Mouse (Mus musculus) kidney, adult 10 weeks (tissue): Measurements from ENCODE around the gene Traf3ip2. TPM values are rescaled to one million over a fixed set of nuclear protein-coding genes. Genes with fewer than 3 reads are reported as not detected.

Source experiments
- polyA plus RNA-seq: library from polyadenylated mRNA; stranded (reverse); fragments of 350-450 nt; fragmentation: Illumina TruSeq; extraction: RNeasy Lipid Tissue Mini Kit (QIAGEN cat#74804); gene quantifications from one replicate; pipeline ENCODE4 v1.2.3, GENCODE M21; 2014; ENCODE audit warnings: low read depth, low replicate concordance

Gene Traf3ip2
- polyA plus RNA-seq, result 2.8 TPM

GRCm38 (mm10) chr10:39612633-39612988 lies at the start of gene Traf3ip2:
Traf3ip2 (plus strand) TSS chr10:39612934.

Other genes with a start within 250 kb of the Traf3ip2 start
- 9.3 TPM for gene Fyn, start 244.1 kb upstream of the Traf3ip2 start, polyA plus RNA-seq
- gene Rev3l, start 119.2 kb downstream of the Traf3ip2 start, polyA plus RNA-seq, result 39.1 TPM